Mouse (Mus musculus): ENCODE data around the gene Arhgap29.

The Arhgap29 gene

DNA sequence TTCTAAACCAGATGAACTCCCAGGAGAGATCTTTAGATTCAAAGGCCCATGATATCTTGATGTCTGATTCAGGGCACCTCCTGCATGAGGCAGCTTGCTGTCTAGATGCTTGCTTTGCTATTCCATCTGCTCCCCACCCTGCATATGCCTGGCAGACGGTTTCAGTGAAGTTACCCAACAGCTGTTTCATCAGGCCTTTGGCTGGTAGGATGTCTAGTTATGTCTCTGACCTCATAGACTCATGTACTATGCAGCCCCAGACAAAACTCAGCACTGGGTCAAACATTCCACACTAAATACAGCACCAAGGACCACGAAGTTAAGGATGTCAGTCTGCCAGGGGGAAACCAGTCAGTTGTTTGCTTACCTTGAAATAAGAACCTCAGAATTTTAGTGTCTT is 6.4 kb upstream of the Arhgap29 start:
- DNase-seq: no peak

DNA sequence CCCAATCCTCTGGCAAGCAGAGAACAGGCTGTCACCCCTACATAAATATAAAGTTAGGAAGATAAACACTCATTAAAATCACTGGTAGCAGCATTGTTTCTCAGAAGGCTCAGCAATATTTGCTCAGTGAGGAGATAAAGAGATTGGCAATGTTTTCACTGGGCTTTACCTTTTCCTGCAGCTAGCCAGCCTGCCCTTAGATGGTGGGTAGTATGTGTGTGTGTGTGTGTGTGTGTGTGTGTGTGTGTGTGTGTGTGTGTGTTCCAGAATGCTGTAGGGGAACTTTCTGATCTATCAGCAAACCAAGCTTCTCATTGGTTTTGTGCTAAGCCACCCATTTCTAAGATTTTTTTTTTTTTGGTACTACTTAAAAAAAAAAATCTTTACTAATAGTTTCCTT is 5.6 kb upstream of the Arhgap29 start:
- no peak for DNase-seq

DNA sequence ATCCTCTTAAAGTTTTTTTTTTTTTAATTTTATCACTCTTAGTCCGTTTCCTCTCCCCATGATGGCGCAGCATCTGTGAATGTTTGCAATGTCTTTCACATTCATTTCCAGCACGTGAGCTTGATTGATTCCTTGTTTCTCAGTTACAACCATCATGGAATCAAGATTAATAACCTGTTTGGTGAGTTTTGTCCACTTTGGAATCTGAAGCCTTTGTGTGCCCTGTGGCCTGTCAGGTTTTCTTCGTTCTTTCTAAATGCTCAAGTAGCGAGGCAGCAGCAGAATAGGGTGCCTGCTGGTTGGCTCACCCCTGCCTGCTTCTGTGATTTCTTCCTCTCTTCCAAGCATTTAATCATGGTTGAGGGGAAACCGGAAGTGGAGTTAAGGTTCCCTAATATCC is 2.2 kb upstream of the Arhgap29 start:
- no peak for DNase-seq

DNA sequence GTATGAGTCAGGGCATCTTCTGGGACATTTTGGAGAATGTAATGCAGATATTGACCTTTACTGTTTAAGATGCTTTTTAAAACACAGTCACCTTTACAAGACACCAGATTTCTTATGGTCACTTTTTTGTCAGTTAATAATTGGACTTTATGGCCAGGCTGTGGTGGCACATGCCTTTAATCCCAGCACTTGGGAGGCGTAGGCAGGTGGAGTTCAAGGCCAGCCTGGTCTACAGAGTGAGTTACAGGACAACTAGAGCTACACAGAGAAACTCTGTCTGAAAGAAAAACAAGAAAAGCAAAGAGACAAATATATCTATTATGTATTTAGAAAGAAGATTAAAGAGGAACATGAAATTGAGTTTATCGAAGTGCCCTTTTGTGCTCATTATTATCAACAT is 1.2 kb upstream of the Arhgap29 start:
- DNase-seq: no peak

DNA sequence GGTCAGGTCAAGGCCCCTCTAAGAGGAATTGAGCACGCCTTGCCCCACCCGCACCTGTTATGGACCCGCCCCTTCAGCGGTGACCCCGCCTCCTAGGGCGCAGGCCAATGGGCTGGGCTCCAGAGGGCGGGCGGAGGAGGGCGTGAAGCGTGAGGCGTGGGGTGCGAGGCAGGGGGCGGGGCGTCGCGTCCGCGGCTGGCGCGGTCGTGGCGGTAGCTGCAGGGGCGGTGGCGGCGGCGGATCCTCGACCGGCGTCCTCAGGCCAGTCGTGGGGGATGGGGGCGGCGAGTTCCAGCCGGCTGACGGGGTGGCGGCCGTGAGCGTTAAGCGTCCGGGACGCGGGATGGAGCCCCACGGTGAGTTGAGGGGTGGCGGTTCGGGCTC is 700 bp downstream of the Arhgap29 start:
- DNase-seq: peak; percentile 96

DNA sequence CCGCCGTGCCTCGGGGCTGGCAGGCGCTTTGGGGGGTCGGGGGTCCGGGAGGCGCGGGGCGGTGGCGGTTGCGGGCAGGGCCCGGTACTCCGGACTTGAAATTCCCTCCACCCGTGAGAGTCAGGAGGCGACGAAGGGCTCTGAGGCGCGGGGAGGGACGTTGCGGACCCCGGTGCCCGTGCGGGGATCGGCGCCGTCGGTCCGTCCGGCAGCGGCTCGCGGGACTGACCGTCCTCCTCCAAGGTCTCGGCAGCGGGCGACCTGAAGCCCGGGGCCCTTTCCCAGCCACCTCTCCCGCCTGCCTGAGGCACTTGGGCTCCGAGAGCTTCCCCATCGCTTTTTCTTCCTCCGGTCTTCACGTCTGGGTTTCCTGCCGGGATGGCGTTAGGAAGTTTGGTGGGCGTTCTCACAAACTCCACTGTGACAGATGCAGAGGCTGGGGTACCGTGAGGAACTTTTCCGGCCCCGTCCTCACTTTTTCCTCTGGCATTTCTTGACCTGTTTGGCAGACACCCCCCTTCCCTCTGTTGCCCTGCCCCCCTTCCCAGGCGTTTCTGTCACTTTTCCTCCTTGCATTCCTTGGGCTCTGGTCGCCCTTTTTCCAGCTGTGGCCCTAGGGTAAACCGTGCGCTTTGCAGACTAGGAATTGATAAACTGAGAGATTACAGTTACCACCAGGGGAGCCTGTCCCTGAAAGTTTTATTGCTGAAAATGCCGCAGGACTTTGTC is 1.3 kb downstream of the Arhgap29 start:
- DNase-seq: peak; percentile 51

DNA sequence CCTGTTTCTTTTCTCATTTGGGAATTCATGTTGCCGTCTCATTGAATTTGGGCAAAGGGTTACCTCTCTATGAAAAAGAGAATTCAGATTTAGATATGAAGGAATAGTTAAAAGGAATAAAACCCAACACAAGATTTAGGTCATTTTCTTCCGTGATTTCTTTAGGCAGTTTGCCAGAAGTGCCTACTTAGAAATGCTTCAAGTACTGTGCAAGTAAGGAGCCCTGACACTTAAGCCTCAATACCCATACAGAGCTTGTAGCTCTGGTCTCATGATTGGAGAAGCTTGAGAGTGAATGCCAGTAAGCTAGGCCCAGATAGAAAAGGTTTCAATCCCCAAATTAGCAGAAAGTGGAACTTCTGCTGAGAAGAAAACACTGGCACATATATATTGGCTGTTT is 2.1 kb downstream of the Arhgap29 start:
- DNase-seq: no peak

DNA sequence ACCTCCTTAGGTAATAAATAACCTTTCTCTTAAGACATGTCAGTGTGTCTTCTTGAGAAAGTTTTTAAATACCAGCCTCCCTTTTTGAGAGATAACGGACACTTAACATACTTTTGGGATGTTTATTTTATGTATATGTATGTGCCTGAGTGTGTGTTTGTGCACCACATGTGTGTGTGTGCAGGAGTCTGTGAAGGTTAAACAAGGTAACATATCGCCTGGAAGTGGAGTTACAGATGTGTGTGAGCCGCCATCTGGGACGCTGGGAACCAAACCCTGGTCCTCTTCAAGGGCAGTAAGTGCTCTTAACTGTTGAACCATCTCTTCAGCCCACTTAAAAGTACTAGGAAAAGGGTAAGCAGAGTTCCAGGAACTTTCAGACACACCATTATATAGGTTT is 3.2 kb downstream of the Arhgap29 start:
- DNase-seq: no peak

DNA sequence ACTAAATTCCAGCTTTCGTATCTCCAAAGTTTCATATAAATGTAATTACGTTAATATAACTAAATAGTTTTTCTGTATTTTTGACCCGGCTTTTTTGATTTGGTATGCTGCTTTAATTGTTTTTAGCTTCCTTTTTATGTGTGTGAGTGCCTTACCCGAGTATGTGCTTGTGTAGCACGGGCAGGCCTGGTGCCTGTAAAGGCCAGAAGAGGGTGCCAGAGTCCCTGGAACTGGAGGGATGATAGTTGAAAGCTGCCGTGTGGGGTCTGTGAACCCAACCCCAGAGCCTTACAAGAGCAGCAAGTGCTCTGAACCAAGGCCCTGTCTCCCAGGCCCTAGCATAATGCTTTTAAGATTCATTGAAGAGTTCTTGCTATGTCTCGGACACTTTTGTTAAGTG is 4.4 kb downstream of the Arhgap29 start:
- no peak for DNase-seq

DNA sequence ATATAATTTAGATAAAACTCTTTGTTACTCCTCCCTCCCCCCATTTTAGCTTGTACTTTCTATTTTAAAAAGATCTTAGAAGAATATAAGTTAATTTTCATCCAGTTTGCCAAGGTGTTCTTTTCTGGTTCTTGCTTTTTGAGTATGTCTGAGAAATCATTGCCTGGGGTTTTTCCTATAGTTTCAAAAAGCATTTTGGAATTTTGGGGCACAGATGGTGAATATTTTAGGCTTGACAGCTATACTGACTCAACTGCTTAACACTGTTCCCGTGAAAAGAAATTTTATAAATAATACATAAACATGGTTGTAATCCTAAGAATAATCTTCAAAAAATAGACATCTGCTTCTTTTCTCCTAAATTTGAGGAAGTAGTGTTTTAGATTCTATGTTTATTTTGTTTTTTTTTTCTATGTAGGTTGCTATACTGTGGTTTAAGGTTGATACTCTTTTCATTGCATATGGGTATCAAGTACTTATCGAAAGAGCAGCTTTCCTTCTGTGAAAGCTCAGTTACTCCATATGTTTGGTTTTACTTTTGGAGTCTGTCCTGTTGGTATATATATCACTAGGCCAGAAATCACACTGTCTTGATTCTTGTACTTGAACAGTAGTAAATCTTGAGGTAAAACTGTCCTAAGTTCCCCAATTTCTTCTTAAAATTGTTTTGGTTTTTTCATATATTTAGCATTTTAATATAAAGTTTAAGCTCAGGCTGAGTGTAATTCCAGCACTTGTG is 5.4 kb downstream of the Arhgap29 start:
- no peak for DNase-seq

DNA sequence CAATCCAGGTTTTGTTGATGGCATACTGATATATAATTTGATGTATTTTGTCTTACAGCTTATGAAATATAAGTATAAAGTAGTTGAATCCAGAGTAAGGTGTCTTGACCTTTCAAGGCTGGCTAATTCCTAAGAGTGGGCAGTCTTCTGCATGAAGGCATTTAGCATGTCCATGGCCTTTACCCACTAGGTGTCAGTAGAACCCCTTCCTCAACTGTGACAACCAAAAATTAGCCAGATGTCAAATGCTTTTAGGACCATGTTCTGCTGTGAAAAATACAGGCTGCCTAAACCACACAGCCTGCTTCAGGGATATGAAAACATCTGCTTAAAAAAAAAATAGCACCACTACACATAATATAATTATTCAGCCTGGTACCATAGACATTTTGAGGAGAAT is 11.8 kb downstream of the Arhgap29 start:
- DNase-seq: peak; percentile 51

DNA sequence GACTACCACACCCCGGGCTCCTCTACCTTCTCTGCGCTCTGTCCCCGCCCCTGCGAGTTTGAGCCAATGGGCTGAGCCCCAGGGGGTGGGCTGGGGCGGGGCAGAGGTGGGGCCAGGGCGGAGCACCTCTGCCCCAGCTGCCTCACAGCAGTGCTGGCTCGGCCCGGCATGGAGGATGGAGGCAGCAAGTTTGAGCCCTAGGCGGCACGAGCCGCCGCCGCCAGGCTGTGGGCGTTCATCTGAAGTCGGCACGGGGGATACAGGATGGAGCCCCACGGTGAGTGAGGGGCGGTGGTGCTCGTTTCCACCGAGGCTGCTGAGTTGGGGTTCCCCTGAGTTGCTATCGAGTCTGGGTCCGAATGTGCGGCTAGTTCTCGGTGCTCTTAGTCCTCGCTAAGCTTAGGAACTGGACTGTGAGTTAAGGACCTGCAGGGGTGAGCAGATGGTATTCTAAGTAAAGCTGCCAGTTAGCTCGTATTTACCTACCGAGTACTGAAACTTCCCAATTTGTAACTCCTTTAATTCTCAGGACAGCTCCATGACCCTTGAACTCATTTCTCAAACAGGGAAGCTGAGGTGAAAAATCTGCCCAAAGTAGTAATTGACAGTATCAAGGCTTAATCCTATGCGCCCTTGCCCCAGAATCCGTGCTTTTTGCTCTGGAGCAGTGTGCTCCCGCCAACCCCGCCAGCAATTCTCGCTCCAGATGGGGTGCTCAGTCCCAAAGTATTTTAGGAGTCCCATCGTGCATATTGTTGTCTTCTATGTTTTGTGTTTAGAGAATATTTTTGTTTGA is 15.5 kb downstream of the Arhgap29 start:
- DNase-seq: peak; percentile 92

DNA sequence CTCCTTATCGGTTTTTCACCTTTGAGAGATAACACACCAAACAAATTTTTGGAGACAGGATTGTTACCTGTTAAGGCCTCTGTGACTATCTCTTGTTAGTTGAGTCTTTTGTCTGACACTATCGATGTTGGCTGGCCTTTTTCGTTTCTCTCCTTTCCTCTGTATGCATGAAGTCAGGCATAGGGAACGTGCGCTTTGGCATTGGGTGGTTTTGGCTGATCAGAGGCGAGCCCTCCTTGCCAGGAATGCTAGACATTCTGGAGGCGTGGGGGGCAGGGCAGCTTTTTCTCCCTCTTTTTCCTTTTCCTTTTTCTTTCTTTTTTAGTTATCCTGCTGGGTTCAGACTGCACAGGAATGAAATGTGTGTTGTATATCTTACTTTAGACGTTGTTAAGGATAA is 16.3 kb downstream of the Arhgap29 start:
- DNase-seq: peak; percentile 63

DNA sequence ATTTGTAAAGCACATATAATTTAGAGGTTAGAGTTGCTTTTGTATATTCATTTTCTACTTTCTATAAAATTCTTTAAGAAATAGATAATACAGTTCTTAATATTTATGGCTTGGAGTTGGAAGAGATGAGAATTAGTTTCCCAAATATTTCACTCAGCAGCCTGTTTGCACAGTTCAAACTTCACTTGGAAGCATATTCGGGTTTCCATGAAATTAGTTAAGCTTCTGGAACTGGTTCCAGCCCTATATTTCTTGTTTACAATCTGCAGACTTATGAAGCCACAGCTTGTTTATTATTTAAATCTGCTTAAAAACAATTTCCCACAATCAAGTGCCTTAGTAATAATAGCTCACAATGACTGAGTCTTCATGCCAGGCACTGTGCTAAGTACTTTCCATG is 17.1 kb downstream of the Arhgap29 start:
- no peak for DNase-seq

DNA sequence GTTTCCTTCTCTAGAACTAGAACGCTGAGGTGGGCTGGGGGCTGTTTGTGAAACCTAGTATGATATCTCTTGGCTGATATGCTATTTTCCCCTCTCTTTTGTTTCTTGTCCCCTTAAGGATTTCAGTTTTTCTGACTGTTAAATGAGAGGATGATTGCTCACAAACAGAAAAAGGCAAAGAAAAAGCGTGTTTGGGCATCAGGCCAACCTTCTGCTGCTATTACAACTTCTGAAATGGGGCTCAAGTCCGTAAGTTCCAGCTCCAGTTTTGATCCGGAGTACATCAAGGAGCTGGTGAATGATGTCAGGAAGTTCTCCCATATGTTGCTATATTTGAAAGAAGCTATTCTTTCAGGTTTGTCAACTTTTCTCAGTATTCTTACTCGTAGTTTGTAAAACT is 21.4 kb downstream of the Arhgap29 start:
- peak; percentile 53 for DNase-seq

DNA sequence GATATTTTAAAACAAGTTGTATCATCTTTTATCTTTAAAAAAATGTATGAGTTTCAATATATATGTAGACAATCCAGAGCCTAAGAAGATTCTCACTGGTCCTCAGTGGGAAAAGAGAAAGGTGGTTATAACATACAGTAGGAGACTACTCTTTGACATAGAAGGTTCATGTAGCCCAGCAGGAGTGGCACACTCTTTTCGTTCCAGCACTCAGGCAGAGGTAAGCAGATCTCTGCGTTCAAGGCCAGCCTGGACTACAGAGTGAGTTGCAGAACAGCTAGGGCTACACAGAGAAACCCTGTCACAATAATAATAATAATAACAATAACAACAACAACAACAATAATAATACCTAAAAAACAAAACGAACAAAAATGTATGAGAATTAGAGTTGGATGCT is 23.0 kb downstream of the Arhgap29 start:
- no peak for DNase-seq

DNA sequence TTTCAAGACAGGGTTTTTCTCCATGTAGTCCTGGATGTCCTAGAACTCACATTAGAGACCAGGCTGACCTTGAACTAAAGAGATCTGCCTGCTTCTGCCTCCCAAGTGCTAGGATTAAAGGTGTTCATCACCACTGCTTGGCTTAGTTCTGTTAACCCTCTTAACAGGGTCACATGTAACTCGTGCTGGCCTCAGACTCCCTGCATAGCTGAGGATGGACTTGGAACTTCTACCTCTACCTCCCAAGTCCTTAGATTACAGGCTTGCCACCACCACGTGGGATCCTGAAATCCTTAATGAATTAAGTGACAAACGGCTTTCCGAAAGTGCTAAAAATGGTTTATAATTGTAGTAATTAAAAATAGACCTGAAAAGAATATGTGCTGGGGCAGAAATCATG is 29.0 kb downstream of the Arhgap29 start:
- DNase-seq: no peak

DNA sequence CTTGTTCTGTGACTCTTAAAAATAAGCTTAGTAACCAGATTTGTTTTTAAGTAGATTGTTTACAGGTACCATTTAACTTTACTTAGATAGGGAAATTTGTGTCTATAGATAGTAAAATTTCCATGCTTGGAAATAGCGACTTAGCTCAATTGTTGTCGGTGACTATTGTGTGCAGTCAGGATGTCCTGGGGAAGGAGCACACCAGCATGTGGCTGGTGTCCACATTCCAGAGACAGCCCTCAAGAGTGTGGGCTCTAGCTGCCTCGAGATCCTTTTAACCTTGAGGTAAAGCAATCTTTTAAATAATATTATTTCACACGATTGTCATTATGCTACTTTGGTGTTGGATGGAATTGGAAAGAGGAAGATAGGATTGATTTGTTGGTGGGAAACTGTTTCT is 30.1 kb downstream of the Arhgap29 start:
- no peak for DNase-seq

DNA sequence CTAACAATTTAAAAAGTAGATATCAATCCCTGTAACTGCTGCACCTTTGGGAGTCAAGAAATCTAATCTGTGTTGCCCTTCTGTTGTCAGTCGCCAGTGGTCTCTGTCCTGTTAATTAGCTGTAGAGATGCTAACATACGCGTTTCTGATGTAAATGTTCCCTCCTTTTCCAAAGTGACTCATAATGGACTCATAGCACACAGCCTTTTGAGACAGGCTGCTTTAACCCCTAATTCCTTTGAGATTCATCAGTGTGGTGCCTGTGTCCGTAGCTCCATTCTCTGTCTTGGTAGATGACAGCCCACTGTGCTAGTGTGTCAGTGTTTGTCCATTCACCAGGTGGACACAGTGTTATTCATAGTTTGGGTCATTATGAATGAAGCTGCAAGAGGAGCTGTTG is 42.8 kb downstream of the Arhgap29 start:
- DNase-seq: no peak

DNA sequence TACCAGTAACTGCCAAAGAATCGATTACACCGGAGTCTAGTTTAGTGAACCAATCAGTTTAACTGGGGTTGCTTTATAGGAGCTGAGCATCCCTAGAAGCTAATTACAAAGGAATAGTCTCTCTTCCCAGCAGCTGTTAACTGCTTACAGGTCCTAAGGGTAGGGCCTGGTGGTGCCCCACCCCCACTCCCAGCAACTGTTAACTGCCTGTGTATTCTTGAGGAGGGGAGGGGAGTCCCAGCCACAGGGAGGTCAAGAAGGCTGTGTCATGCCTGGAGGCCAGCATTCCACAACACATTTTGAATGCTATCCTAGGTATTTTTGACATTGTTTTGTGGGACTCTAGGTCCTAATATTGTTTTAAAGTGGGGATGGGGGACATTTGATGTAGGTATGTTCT is 47.6 kb downstream of the Arhgap29 start:
- DNase-seq: no peak

DNA sequence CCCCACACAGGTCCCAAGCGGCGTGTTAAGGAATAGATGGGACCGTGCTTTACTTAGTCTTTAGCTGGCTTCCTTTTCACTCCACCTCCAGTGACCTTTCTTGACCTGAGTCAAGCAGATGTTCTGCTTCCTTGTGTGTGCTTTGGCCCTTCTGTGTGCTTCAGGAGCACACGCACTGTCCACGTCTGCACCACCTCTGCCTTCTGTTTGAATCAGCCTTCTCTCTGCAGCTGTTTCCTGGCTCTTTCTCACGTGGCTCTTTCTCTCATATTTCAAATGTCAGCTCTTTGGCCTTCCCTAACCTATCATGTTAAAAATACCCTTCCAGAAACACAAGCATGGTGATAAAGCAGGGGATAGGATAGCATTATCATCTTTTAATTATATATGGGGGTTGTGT is 49.2 kb downstream of the Arhgap29 start:
- DNase-seq: no peak

DNA sequence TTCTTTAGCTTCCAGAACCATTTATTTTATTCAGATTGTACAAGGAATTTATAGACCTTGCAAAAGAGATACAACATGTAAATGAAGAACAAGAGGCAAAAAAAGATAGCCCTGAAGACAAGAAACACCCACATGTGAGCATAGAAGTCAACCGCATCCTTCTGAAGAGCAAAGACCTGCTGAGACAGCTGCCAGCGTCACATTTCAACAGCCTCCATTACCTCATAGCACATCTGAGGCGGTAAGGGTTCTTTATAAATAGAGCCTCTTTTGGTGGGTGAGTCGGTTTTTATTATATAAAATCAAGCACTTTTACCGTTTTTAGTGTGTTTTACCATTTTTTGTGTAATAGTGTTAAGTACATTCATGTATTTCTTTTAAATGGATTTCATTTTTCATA is 57.5 kb downstream of the Arhgap29 start:
- DNase-seq: no peak

DNA sequence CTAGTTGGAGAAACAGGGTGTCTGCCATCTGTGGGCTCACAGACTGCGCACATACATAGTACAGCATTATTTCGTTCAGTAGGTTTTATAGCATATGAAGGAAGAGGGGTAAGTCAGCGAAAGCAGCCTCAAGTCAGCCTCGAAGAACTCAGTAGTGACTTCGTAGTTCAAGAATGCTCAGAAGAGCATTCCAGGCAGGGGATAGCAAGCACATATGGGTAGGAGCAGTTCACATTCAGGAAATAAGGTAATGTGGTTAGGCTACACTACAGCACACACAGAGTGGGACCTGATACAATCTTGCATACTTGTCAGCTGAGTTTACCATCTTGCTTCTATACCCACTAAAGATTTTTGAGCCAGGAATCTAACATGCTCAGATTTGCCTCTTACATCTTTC is 58.0 kb downstream of the Arhgap29 start:
- no peak for DNase-seq

DNA sequence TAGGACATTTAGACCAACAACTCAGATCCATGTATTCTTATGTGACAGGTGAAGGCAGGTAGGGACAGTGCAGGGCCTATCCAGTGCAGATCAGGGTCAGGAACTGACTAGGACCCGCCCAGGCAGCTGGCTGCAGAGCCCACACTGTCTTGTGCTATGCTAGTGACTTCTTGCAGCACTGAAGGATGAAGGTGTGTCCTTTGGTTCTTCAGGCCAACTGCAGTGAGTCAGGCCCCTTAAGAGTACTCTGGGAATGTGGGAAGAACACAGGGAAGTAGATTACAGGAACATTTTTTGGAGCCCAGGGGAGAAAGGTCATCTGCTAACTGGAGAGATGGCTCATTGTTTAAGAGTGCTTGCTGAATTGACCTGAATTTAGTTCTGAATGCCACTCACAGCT is 60.1 kb downstream of the Arhgap29 start:
- no peak for DNase-seq
